Mouse (Mus musculus) heart, adult 2 months (tissue): ENCODE results near the gene Chsy1.

Source experiments
- CTCF ChIP-seq: fragments of 200-600 bp; IDR thresholded peaks from 2 replicates; pipeline ENCODE4 v1.8.1; 2022; ENCODE audit warnings: antibody characterized with exemption, mild to moderate bottlenecking, moderate library complexity
- EP300 ChIP-seq: fragments of 200-500 bp; IDR thresholded peaks from 2 replicates; pipeline ENCODE4 v1.6.1; 2011; ENCODE audit warnings: low read depth, low read length, control low read depth; ENCODE audit not compliant: insufficient read depth
- POLR2A ChIP-seq: fragments of 200-500 bp; IDR thresholded peaks from 2 replicates; pipeline ENCODE4 v1.6.1; 2011; ENCODE audit warnings: mild to moderate bottlenecking, low read depth, low read length, control low read depth; ENCODE audit not compliant: insufficient read depth

DNA sequence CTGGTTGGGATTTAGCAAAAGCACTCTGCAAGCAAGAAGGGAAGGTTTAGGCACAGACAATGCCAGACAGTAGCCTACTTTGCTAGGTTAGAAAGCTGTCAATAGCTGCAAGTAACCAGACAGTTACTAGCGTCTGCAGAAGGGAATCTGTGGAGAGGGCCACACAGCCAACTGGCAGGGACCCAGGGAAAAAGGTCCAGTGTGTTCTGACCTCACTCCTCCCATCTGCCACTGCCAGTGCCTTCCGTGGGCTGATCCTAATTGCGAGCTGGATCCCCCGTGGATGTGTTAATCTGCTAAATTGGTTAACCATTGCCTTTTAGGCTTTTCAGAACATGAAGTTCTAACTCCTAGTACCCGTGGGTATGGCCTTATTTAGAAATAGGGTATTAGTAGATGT lies 15.2 kb upstream of the Chsy1 start:
- TF ChIP-seq POLR2A, result no peak
- TF ChIP-seq CTCF, result no peak
- TF ChIP-seq EP300, result no peak
